Mouse (Mus musculus) erythroblast, embryonic 14.5 days (primary cell): ENCODE data around the gene Slc4a11.

Experiments
- GATA1 ChIP-seq: IDR thresholded peaks from 2 replicates; pipeline ENCODE4 v1.6.1; 2012; ENCODE audit warnings: low read length, inconsistent platforms, mixed read lengths
- TAL1 ChIP-seq: IDR thresholded peaks from 3 replicates; pipeline ENCODE4 v1.6.1; 2012; ENCODE audit warnings: low read length, inconsistent platforms, mixed read lengths

GRCm38 (mm10) chr2:130679154-130679553 is 18.2 kb downstream of the Slc4a11 start:
- TF ChIP-seq GATA1, result no peak
- no peak for TF ChIP-seq TAL1
